Comparison of ENCODE assay signal across 8 mouse cellular contexts in the genomic region with DNA sequence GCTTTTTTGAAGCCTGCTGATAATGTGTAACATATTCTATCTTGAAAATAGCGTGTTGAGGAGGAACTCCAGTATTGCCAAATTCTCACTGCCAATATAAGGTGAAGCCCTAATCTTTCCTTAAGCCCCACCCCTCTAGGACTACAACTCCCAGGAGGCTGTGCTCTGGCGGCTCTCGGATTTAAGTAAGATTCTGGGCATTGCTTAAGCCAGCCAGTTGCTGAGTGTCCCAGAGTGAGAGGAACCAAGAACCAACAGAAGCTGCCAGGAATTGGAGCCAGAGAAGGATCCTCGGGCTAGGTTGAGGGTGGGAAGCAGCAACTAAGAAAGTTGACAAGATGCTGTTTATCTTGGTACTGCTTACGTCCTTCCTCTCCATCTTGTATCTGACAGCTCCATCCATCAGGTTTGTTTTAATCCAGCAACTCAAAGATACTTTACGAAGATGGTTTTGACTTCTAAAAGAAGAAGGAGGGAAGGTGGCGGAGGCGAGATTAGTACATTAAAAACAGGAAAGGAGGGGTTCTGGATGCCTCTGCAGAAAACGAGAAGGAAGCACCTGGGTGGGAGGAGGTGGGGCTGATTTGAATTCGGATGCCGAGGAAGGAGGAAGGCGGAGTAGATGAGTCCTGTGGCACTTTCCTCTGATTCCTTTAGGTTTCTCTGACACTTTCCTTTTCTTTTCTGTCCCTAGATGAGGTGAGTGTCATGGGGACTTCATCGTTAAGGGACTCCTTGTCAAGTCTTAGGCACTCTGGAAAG. TPM values are rescaled to one million over a fixed set of nuclear protein-coding genes. Genes with fewer than 3 reads are reported as not detected.
A peak's percentile ranks its signal among the peaks of the same experiment; 100 is the strongest.
DNase-seq lines count a peak whose midpoint lies in the region; ATAC-seq lines count a peak whose summit lies in the region.

TSS of gene Rdh12 (plus strand) at position 212 of the 762 bp plus-strand sequence.

- WGBS in forebrain, embryonic 16.5 days = 4% methylated on average over 13 of the region's 13 CpGs
- 5% methylated on average over 13 of the region's 13 CpGs for WGBS in hindbrain, embryonic 16.5 days
- WGBS in limb, embryonic 13.5 days = 2% methylated on average over 13 of the region's 13 CpGs
- 4% methylated on average over 13 of the region's 13 CpGs for WGBS in midbrain, embryonic 15.5 days

- peak; percentile 35 to 52 for DNase-seq in left cerebral cortex, adult 18-20 months (ENCODE audit: low spot score in 2 of 2)
- DNase-seq in left cerebral cortex, adult 11 months (ENCODE audit: low spot score) = no peak
- peak; percentile 60 to 66 for DNase-seq in cerebellum, adult 18-20 months
- peak; percentile 68 to 69 for DNase-seq in spleen, postnatal 36 days (ENCODE audit: low spot score in 2 of 2)

- H3K27ac ChIP-seq in forebrain, embryonic 16.5 days (ENCODE audit: low read length) = no peak within 1 kb of the TSS
- no peak within 1 kb of the TSS for H3K27ac ChIP-seq in hindbrain, embryonic 16.5 days (ENCODE audit: low read depth, low read length)
- H3K27ac ChIP-seq in limb, embryonic 13.5 days = no peak within 1 kb of the TSS
- H3K27ac ChIP-seq in midbrain, embryonic 15.5 days = no peak within 1 kb of the TSS

- H3K4me2 ChIP-seq in forebrain, embryonic 16.5 days (ENCODE audit: low read length) = peak within 1 kb of the TSS; percentile 68
- peak within 1 kb of the TSS; percentile 65 for H3K4me2 ChIP-seq in hindbrain, embryonic 16.5 days (ENCODE audit: low read length)
- H3K4me2 ChIP-seq in limb, embryonic 13.5 days (replicated peaks) = peak within 1 kb of the TSS; percentile 61
- peak within 1 kb of the TSS; percentile 63 for H3K4me2 ChIP-seq in midbrain, embryonic 15.5 days

- H3K9me3 ChIP-seq in forebrain, embryonic 16.5 days (ENCODE audit: control insufficient read depth, low read length) = no peaks in the 10 kb centered on the region
- no peaks in the 10 kb centered on the region for H3K9me3 ChIP-seq in hindbrain, embryonic 16.5 days (ENCODE audit: control insufficient read depth, low read length)
- H3K9me3 ChIP-seq in limb, embryonic 13.5 days = no peaks in the 10 kb centered on the region
- H3K9me3 ChIP-seq in midbrain, embryonic 15.5 days = no peaks in the 10 kb centered on the region

- peak; percentile 90 for ATAC-seq in forebrain, embryonic 16.5 days
- ATAC-seq in hindbrain, embryonic 16.5 days = peak; percentile 71; the same call in 1 of the 2 replicates
- ATAC-seq in limb, embryonic 13.5 days (ENCODE audit: low FRiP score, low read depth) = 0 out of 2 replicates have a peak, but pooled peaks have one; percentile 59
- peak; percentile 58; the same call in 1 of the 2 replicates for ATAC-seq in midbrain, embryonic 15.5 days (replicated peaks)

- no peaks in the 10 kb centered on the region for H3K4me1 ChIP-seq in forebrain, embryonic 16.5 days (replicated peaks; ENCODE audit: control insufficient read depth, insufficient read depth, low read length)
- H3K4me1 ChIP-seq in hindbrain, embryonic 16.5 days (ENCODE audit: control insufficient read depth, insufficient read depth, low read depth, low read length) = no peaks in the 10 kb centered on the region
- H3K4me1 ChIP-seq in limb, embryonic 13.5 days = peaks cover 7% of the 10 kb centered on the region
- peaks cover 4% of the 10 kb centered on the region; the same call in 1 of the 2 replicates for H3K4me1 ChIP-seq in midbrain, embryonic 15.5 days

- H3K27me3 ChIP-seq in forebrain, embryonic 16.5 days (replicated peaks; ENCODE audit: control insufficient read depth, insufficient read depth, low read length) = no peaks in the 10 kb centered on the region
- H3K27me3 ChIP-seq in hindbrain, embryonic 16.5 days (replicated peaks; ENCODE audit: control insufficient read depth, insufficient read depth, low read length) = no peaks in the 10 kb centered on the region
- no peaks in the 10 kb centered on the region for H3K27me3 ChIP-seq in limb, embryonic 13.5 days
- no peaks in the 10 kb centered on the region for H3K27me3 ChIP-seq in midbrain, embryonic 15.5 days (replicated peaks)

- peak within 1 kb of the TSS; percentile 36; the same call in 1 of the 2 replicates for H3K9ac ChIP-seq in forebrain, embryonic 16.5 days (replicated peaks; ENCODE audit: low read depth, low read length)
- peak within 1 kb of the TSS; percentile 24; the same call in 1 of the 2 replicates for H3K9ac ChIP-seq in hindbrain, embryonic 16.5 days (ENCODE audit: low read depth, low read length)
- peak within 1 kb of the TSS; percentile 65 for H3K9ac ChIP-seq in limb, embryonic 13.5 days
- H3K9ac ChIP-seq in midbrain, embryonic 15.5 days = peak within 1 kb of the TSS; percentile 22

- peak within 1 kb of the TSS; percentile 46 for H3K4me3 ChIP-seq in forebrain, embryonic 16.5 days (replicated peaks; ENCODE audit: low read length)
- peak within 1 kb of the TSS; percentile 42 for H3K4me3 ChIP-seq in hindbrain, embryonic 16.5 days (ENCODE audit: low read length)
- H3K4me3 ChIP-seq in limb, embryonic 13.5 days = peak within 1 kb of the TSS; percentile 43
- peak within 1 kb of the TSS; percentile 41 for H3K4me3 ChIP-seq in midbrain, embryonic 15.5 days

- H3K36me3 ChIP-seq in forebrain, embryonic 16.5 days (ENCODE audit: control insufficient read depth, insufficient read depth) = no peaks in the 10 kb centered on the region
- no peaks in the 10 kb centered on the region for H3K36me3 ChIP-seq in hindbrain, embryonic 16.5 days (ENCODE audit: control insufficient read depth, insufficient read depth, low read length)
- no peaks in the 10 kb centered on the region for H3K36me3 ChIP-seq in limb, embryonic 13.5 days
- no peaks in the 10 kb centered on the region for H3K36me3 ChIP-seq in midbrain, embryonic 15.5 days (replicated peaks)

RNA-seq across cellular contexts. Expression of gene Rdh12, which starts in this region (rescaled TPM):
- total RNA-seq in left cerebral cortex, adult 18-20 months (2021) = 1 to 10 TPM; 1.5 to 2.1 TPM
- 0.77 and 1.4 TPM in 2 replicates for polyA plus RNA-seq in forebrain, embryonic 16.5 days (2015; fragmentation: Nextera tagmentation; extraction: Ambion mirVana)
- 1.1 and 1.5 TPM in 2 replicates for polyA plus RNA-seq in hindbrain, embryonic 16.5 days (2015; fragmentation: Nextera tagmentation; extraction: Ambion mirVana)
- polyA plus RNA-seq in limb, embryonic 13.5 days (2015; fragmentation: Nextera tagmentation; extraction: Ambion mirVana) = 3.5 TPM in 2 replicates
- polyA plus RNA-seq in midbrain, embryonic 15.5 days (2015; fragmentation: Nextera tagmentation; extraction: Ambion mirVana) = 0.93 and 1.2 TPM in 2 replicates
